Mouse (Mus musculus) spleen, adult 18-20 months (tissue): Measurements from ENCODE around the gene Rrp9.
"Not testable (repeated sequence)": the region's sequence is repeated elsewhere in the genome, so short reads cannot be mapped to it uniquely, and the experiment has no call there.

Experiments used
- DNase-seq, 2 experiments: peaks; one replicate each; pipeline ENCODE4 v3.0.0; 2022; ENCODE audit warnings: mixed read lengths in 2 of 2

The Rrp9 gene

GRCm38 (mm10) chr9:106476002-106476923 is 500 bp downstream of the Rrp9 start:
- DNase-seq, result peak; percentile 71 to 75

DNA sequence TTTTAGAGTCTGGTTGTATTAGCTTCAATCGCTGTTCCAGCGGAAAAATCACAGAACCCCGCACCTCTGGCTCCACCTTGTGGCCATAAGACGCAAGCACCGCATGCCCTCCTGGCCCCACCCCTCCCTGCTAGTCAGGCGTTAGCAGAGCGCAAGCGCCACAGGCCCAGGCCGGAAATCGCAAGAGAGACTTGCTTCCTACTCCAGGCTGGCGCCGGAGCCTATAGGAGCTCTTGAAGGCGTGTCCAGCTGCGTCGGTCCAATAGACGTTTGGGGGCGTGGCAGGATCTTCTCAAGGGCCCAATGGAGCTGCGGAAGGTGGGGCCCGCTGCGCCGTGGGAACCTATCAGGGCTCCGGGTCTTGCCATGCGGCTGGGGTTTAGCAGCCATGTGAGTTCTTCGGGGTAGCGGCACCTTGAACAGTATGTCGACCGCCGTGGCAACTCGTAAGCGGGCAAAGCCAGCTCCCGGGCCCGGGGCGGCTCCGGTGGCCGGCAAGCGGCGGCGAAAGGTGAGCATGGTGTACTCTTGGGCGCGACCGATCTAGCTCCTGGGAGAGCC is 1.2 kb downstream of the Rrp9 start, which contains the start of gene Parp3:
Parp3 (minus strand) TSS at position 26 of the 561 bp plus-strand sequence.
- DNase-seq, result peak; percentile 93 to 98

GRCm38 (mm10) chr9:106477649-106478048 is 1.9 kb downstream of the Rrp9 start:
- DNase-seq, result peak in 1 of 2 experiments; percentile 4

DNA sequence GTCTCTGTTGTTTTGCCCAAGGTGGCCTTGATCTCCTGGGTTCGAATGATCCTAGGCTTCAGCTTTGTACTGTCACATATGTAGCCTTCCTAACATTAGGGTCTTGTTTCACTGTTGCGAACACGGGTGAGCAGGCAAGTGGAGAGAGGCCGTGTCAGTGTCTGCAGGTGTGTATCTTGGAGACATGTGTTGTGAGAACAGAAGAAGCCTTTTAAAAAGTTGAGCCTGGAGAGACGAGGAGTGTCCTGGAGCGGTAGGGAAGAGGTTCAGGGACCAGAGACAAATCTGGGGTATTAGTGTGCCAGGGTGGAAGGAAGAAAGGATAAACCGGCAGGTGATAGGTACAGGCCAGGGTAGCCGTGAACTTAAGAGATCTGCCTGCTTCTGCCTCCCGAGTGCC is 2.3 kb downstream of the Rrp9 start:
- DNase-seq, result peak in 1 of 2 experiments; percentile 2

GRCm38 (mm10) chr9:106480541-106480940 is 4.8 kb downstream of the Rrp9 start:
- DNase-seq, result no peak

DNA sequence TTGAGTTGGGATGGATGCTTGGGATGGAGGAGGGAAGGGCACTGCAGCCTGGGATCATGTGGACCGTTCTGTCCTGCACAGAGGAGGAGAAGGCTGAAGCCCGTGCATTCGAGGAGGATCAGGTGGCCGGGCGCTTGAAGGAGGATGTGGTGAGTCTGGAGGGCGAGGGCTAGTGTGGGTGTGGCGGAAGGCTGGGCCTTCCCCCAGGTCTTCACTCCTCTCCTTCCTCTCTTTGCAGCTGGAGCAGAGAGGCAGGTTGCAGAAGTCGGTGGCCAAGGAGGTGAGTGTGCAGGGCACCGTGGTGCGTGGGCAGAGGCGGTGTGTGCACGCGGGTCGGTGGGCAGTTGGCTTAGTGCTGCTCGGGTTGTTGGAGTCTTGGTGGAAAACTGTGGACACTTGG is 5.3 kb downstream of the Rrp9 start:
- DNase-seq, result peak in 1 of 2 experiments; percentile 9

- DNase-seq, result peak in 1 of 2 experiments; percentile 3
These were observed 5.9 kb downstream of the Rrp9 start for GRCm38 (mm10) chr9:106481676-106482075.

- DNase-seq, result peak in 1 of 2 experiments; percentile 3
These were observed 6.9 kb downstream of the Rrp9 start for GRCm38 (mm10) chr9:106482578-106483115.

GRCm38 (mm10) chr9:106483136-106483535 is 7.4 kb downstream of the Rrp9 start:
- no peak for DNase-seq

GRCm38 (mm10) chr9:106483606-106484005 is 7.8 kb downstream of the Rrp9 start:
- DNase-seq, result no peak

- DNase-seq, result no peak
These were observed 9.3 kb downstream of the Rrp9 start for GRCm38 (mm10) chr9:106485076-106485475.

DNA sequence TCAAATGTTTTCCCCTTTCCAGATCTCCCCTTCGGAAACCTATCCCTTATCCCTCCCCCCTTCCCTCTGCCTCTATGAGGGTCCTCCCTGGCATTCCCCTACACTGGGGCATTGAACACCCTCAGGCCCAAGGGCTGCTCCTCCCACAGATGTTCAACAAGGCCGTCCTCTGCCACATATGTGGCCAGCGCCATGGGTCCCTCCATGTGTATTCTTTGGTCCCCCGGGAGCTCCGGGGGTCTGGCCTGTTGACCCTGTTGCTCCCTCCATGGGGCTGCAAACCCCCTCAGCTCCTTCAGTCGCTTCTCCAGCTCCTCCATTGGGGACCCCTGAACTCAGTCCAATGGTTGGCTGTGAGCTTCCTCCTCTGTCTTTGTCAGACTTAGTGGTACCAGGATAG is 11.8 kb downstream of the Rrp9 start:
- DNase-seq, result not testable (repeated sequence)

GRCm38 (mm10) chr9:106499667-106500066 is 23.9 kb downstream of the Rrp9 start, which contains the start of gene Iqcf1:
Gene Iqcf1 (plus strand): TSS chr9:106499967.
- DNase-seq, result no peak

DNA sequence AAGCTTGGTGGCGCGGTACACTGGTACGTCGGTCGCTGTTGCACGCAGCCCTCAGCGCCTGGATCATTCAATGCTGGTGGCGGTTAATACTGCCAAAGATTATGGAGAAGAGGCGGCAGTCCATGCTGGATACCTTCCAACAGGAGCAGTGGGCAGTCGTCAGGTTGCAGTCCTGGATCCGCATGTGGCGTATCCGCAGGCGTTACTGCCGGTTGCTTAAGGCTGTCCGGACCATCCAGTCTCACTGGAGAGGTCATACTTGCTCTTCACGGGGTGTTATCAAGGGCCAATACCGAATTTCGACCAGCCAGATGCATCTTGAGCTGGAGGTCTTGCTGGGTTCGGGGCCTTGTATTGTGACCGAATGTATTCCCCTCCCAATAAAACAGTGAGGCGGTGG is 26.1 kb downstream of the Rrp9 start:
- DNase-seq, result no peak

DNA sequence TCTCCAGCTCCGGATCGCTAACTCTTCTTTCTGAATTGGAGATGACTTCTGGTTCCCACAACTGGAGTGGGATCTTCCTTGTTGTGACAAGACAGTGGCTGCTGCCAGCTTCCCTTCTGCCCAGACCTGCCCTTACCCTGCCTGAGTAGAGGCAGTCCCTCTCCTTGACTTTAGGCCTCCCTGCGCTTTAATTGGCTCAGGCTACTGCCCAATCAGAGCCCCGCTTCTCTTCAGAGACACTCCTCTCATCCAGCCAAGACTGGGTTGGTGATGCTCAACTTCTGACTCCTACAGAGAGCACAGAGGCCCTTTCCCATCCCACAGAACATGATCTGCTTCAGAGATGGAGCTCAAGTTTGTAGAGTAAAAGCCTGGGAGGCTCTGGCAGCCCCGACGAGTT is 28.5 kb downstream of the Rrp9 start:
- DNase-seq, result no peak

GRCm38 (mm10) chr9:106509356-106509755 is 33.6 kb downstream of the Rrp9 start:
- DNase-seq, result no peak

- DNase-seq, result no peak
These were observed 37.1 kb downstream of the Rrp9 start for GRCm38 (mm10) chr9:106512729-106513450.

DNA sequence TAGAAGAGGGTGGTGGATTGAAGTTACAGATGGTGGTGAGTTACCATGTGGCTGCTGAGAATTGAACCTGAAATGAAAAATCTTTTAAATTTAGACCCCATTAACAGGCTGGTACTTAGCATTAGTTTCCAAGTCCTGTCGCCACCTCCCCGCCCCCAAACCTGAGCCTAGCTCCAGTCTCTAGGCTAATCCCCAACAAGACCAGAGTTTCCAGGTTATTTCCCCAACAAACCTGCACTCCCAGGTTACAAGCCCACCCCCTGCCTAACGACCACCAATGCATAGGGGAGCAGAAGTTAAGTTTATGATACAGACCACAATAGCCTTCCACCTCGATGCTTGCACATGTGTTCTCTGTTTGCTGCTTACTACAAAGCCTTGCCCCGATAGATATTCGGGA is 37.8 kb downstream of the Rrp9 start:
- DNase-seq, result no peak

GRCm38 (mm10) chr9:106514273-106514672 is 38.5 kb downstream of the Rrp9 start, which contains the start of gene Iqcf5:
Gene Iqcf5 (plus strand): TSS chr9:106514573.
- no peak for DNase-seq

- DNase-seq, result no peak
These were observed 43.7 kb downstream of the Rrp9 start for GRCm38 (mm10) chr9:106519433-106519832.

GRCm38 (mm10) chr9:106519909-106520308 is 44.1 kb downstream of the Rrp9 start:
- no peak for DNase-seq

GRCm38 (mm10) chr9:106531833-106532232 is 56.1 kb downstream of the Rrp9 start:
- DNase-seq, result no peak

- DNase-seq, result no peak
These were observed 58.5 kb downstream of the Rrp9 start for GRCm38 (mm10) chr9:106534296-106534695.
